Mouse (Mus musculus) telencephalon, adult 2 months (tissue): Measurements from ENCODE around the gene Acsl5.

ENCODE experiments used
- DNase-seq: peaks from one replicate; pipeline ENCODE4 v3.0.0-alpha.2; 2011; ENCODE audit warnings: low read depth, low spot score

Acsl5 gene

DNA sequence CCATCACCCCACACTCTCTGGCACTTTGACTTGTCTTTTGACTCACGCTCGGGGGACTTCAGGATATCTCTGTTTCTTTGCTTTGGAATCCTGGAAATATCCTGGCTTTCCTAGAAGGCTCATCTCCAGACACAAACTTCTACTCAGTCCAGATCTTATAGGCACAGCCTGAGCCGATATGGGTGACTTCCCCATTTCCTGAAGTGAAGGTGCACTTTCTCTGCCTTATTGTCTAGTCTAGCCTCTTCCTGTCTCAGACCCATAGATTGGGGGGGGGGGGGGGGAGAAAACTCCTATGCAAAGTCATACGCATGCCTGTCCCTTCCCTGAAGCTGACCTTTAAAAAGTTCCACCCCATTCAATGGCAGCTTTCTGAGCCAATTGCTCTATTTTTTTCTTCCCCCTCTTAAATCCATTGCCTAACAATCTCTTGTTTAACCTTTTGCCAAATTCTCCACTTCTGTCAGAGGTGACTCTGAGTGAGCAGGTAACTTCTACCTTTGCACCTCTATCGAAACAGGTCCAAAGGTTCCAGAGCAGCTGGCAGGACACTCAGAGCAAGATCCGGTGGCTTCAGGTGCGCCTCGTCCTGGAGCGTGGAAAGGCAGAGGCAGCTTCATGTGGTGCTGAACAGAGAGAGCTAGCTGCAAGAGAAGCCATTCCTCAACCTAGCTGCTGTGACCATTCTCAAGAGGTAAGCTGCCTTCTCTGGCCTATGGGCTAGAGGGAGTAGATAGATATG is at the start of gene Acsl5:
TSS of gene Acsl5 (plus strand) at position 556 of the 742 bp plus-strand sequence.
- DNase-seq, result no peak

DNA sequence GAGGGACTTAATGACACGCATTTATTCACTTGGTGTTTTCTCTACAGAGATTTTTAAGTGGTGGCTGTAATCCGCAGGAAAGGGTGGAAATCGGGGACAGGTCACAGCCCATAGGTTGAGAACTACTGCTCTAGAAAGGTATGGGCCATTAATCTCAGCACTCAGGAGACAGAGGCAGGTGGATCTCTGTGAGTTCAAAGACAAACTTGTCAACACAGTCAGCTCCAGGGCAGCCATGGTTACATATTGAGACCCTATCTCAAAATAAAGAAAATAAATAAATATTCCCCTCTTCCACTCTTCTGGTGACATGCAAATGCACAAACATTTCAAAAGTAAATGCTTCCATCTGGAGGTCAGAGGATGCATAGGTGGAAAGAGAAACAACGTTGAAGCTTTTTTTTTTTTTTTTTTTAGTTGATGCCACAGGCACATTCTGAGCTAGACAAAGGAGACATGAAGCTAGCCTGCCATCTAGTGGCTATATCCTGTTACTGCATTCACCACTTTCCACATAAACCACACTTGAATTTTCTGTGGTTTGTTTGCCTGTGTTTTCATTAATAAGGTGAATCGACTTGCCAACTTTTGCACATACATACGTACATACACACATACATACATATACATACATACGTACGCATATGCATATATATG is 45.1 kb upstream of the Acsl5 start:
- no peak for DNase-seq

DNA sequence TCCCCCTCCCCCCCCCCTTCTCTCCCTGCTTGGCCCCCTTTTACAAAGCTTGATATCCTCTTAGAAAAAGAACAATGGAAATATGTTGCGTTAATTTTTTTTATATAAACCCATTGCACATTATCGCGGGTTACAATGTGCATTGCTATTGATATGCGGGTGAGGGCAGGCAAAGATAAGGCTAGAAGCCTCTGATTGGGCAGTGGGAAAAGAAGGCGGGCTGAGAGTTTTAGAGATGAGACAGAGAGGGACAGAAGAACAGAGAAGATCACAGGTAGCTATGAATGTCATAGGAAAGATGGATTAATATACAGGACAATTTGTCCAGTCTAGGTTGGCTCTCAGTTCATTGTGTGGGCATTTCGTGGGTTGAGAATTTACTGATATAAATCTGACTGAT is 44.5 kb upstream of the Acsl5 start:
- no peak for DNase-seq

DNA sequence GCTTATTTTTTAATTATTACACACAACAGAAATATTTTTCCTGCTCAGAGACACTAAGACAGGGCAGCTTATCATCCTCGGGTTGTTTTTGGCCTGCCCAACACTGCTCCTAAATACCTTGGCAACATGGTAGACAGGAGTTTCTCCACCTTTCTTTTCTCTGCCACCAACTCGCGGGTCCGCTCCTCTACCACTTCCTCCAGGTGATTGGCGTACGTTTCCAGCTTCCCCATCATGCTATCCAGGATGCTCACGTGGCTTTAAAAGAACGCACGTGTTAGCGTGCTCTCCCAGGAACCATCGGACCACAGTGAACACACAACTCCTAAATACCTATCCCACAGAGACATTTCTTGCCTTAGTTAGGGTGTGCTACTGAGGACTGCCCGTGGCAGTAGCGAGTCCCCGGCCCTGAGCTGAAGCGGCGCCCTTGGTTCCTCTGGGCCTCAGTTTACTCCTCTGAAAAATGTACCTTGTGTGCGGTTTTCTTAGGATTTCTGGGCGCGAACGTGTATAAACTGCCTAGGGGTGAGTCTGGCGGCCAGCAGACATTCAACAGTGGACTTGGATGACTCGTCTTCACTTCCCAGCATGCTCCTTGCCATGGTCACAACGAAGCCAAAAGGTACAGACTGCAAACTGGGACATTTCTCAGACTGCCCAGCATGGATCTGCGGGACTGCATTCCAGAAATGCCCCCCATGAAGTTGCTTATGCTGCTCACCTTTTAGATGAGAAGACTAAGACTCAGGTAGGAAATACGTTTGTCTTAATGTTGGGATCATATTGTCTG is 43.8 kb upstream of the Acsl5 start:
- DNase-seq, result no peak

DNA sequence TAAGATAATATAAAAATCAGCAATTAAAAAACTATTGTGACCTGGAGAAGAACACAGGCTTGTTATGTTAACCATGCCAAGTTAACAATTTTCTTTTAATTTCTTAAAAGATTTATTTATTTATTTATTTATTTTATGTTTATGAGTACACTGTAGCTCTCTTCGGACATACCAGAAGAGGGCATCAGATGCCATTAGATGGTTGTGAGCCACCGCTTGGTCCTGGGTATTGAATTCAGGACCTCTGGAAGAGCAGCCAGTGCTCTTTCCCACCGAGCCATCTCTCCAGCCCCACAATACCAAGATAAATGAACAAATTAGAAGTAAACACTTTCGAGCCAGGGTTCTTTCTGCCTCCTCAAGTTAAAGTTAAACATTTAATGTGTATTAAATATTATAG is 43.1 kb upstream of the Acsl5 start:
- DNase-seq, result no peak

DNA sequence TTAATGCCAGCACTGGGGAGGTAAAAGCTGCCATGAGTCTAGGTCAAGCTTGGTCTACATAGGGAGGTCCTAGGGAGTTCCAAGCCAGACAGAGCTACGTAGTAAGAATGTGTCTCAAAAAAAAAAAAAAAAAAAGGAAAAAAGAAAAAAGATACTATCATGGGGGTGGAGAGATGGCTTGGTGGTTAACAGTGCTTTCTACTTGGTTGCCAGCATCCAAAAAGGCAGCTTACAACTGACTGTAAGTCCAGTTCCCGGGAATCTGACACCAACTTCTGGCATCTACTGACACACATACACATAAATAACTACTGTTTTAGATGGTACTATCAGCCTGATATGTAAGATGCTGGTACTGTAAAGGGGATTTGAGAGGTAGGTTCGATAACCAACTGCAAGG is 42.7 kb upstream of the Acsl5 start:
- no peak for DNase-seq

DNA sequence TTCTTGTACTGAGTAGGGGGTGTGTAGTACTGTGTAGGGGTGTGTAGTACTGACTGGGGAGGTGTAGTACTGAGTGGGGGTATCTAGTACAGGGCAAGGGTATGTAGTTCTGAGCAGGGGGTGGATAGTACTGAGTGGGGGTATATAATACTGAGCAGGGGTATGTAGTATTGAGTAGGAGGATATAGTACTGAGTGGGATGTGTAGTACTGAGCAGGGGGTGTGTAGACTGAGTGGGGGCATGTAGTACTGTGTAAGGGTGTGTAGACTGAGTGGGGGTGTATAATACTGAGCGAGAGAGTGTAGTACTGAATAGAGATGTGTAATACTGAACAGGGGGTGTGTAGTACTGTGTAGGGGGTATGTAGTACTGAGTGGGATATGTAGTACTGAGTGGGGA is 40.0 kb upstream of the Acsl5 start:
- DNase-seq, result no peak

DNA sequence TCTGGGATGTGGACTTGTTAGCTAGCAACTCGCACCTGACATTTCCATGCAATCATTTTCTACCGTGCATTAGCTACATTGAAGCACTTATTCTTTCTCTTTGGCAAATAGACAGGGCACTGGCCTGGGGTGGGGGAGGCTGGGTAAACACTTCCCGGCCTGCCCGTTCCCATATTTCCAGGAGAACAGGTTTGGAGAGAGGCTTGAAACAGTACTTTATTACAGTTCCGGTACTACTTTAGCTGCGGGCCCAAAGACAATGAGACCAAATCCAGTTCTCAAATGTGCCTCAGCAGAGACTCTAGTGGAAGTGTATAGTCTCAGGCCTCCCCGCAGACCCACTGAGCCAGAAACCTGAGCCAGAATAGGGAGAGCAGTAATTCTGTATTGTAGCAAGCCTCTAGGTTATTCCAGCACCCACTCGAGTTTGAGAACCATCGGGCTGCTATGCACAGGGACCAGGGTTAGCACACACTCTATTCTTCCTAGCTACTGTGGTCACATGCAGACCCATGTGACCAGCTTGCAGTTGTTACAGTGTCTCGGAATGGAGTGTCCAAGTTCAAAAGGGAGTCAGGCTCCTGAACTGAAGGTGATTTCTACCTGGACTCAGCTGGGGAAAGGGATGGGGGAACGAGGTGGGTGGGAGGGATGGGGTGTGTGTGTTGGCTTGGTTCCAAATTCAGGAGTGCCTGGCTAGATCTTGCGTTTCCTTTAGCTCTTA is 38.0 kb upstream of the Acsl5 start:
- DNase-seq, result no peak

DNA sequence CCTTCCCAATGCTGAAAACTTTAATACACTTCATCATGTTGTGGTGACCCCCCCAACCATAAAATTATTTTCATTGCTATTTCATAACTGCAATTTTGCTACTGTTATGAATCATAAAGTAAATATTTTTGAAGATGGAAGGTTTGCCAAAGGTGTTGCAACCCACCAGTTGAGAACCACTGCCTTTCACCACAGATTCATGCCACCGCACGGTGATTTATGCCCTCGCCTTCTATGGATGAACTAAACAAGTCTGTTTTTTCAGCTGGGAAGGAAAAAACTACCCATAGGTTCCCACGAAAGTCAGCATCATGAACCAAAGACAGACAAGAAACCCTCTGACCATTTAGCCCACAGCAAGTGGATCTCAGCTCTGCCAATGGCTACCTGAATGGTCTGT is 34.9 kb upstream of the Acsl5 start:
- DNase-seq, result no peak

DNA sequence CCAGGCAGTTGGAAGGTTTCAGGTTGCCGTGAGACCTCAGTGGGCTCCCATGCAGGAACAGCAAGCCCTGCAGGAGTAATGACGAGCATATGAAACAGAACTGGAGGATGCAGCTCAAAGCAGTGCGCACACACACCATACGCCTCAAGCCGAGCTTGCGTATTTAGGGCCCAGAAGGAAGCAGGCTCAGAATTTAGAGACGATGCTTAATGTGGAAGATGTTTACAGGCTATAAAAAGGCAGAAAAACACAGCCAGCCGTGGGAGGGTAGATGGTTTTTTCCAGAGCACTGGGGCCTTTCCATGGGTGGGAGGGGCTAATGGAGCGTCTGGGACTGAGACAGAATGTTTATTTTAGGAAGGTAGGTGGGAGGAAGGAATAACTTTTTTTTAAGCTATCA is 34.4 kb upstream of the Acsl5 start:
- DNase-seq, result peak; percentile 96

DNA sequence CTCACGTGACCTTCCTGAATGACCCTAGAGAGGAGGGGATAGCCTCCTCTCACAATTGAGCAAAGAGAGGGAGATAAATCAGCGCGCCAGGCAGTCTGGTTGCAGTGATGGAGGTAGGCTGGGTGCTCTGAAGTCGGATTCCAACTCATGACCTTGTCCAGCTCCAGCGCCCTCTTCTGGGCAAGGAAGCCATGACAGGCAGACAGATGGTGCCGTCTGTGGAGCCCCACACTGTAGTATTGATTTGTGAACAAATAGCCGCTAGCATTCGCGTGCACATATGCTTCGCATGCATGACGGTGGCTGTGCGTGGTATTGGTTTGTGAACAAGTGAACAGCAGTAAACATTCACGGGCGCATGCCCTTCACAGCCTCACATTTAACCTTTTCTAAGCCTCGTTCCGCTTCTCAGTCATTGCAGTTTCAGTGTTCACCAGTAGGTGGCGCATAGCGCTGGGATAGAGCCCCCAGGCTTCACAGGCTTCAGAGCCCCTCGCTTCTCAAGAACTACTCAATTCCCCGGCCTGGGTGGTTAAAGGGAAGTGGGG is 33.5 kb upstream of the Acsl5 start:
- DNase-seq, result peak; percentile 58

DNA sequence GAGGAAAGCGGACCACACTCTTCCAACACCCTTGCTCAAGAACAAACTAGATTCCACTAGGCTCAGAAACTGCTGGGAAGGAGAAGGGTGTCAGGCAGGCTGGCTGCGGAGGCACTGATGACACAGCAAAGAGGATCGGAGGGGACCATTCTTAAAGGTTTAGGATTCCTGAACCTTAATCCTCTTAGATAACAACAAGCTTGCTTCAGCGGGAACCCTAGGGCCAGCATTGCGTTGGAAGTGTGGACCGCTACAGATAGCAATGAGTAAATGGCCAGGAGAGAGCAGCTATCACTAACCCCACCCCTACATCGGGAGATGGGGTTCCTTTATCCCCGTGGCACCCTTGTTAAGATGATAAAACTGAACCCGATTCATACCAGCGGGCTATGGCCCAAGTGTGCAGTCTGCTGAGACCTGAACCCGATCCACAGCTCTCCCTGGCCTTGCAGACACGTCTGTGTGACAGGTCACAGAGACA is 33.0 kb upstream of the Acsl5 start:
- no peak for DNase-seq

DNA sequence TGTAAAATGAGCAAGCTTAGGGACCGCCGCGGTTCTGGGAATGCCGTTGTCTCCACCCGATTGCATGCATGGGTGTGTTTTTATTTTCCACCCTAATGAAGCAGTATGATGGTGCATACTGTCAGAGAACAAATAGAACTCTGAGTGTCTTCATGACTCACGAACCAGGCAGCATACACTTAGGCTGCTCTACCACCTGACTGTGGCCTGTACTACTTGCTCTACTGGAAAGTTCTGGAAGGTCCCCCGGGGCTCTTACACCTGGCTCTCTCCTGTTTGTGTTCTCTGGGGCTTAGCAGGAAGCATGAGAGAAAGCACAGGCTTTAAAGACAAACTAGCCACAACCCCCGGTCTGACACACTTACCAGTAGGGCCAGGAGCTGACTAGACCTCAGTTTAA is 32.4 kb upstream of the Acsl5 start:
- no peak for DNase-seq

DNA sequence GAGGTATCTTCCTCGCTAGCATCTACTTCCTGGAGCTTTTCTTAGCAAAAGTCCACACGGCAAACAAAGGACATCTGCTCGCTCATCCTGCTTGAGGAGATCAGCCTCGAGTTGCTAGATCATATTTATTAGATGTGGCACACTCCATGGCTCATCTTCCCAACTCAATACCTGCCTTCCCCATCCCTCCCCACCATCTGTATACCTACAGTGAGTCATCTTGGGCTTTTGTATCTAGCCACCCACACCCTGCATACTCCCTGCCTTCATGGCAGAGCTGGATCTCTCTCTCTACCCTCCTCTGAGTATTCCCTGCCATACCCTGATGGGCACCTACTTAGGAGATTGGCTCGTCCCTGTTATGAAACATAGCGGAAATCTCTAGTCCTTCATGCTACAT is 30.5 kb upstream of the Acsl5 start:
- peak; percentile 63 for DNase-seq

DNA sequence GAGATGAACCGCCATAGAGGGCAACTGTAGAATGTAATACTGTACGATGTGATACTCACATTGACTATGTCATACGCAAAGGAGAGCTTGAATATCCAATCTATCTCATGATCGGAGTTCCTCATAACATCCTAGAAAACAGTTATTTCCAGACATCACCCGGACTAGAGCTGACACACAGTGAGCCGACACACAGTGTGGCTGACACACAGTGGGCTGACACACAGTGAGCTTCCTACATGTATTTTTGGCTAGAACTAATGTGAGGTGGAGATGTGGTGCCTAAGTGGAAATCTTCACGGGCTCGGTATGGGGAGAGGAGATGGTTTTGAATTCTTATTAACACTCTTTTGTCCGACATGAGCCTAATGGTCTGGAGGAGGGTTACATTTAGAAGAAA is 29.5 kb upstream of the Acsl5 start:
- DNase-seq, result no peak

DNA sequence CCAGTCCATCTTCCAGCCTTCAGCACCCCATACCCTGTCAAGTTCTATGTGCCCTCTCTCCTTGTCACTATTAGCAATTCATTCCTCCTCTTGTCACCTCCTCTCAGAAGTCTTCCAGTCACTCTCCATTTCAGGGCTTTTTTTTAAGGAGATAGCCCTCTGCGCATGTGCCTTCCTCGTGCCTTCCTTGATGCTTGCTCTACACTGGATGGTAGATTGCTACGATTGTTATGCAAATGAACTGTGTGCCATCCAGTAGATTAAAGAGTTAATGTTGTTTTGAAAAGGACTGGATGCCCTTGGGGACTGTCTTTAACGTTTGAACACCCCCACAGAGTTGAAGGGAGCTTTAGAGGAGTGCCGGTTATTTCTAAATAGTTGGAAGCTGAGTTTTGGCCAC is 25.1 kb upstream of the Acsl5 start:
- DNase-seq, result no peak

DNA sequence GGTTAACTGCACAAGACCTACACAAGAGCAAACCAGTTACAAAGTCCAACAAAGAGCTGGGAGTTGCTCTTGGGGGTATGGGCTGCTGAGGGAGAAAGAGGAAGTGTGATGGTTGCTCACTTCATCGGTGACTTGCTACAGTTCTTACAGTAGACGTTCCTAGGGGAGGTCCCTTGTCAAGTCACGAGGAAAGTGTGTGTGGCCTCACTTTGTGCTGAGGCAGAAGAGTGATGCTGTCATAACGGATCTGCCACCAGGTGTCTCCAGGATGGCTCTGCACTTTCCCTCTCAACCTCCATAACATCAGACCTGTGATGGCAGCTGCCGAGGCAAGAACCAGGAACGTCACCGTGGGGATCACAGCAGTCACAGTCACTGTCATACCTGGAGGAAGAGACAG is 24.6 kb upstream of the Acsl5 start:
- no peak for DNase-seq

DNA sequence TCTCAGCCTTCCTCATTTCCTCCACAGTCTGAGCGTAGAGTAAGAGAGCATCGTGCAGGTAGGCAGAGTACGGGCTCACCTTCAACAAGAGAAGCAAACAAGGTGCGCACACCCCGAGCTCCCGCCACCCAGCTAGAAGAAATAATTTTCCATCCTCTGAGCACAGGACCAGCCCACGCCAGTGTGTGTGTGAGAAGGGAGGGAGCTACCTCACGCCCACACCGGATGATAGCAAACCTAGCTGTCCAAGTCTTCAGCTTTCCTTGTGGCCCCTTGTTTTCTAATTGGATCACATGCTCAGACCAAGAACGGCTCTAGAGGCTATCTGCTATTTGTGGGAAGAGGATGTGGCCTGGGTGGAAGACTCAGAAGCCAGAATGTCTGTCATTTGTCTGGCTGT is 20.7 kb upstream of the Acsl5 start:
- DNase-seq, result no peak

DNA sequence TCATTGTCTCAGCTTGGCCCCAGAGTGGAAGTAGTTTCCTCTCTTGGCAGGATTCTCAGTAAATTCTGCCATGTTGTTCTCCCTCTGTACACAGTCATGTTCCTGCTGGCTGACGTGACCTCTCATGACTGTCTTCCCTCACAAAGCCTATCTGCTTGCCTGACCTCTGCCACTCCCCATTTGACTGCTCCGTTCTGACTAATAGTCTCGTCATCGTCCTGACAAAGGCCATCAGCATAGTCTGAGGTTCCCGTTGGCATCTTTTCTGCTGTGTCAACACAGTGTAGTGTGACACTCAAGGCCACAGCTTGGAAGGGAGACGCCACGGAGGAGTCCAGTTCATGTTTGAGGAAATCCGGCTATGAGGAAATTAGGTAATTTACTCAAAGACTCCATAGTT is 19.6 kb upstream of the Acsl5 start:
- no peak for DNase-seq

DNA sequence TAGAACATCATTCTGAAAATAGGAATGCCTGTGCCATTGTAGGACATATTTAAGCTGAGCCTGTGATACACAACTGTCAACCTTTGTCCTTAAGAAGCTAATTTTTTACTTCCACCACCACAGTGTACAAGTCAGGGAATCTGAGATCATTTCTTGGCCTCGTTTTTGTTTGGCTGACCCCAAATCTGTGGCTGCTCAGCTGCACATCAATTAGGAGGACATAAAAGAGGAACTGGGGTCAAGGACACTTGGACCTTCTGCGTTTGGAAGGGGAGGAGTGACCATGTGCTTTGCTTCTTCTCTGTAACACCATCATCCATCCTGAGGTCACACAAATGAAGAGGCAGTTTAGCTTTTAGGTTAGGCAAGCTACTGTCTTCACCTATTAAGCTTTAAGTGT is 15.7 kb upstream of the Acsl5 start:
- no peak for DNase-seq

DNA sequence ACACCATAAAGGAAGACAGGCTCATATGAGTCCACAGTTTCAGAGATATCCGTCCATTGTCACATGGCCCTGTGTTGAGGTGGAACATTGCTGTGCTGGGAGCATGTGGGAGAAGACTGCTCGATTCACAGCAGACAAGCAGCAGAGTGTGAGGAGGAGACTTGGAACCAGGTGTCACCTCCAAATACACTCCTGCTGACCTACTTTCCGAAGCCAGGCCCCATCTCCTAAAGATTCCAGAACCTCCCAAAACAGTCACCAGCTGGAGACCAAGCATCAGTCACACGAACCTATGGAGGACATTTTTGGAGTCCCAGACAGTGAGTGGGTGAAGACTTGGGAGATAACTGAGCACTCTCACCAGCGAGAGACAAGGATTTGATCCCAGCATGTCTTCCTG is 15.2 kb upstream of the Acsl5 start:
- peak; percentile 81 for DNase-seq
